Mouse (Mus musculus) liver, embryonic 14.5 days (tissue): ENCODE results near the gene Ccdc83. TPM values are rescaled to one million over a fixed set of nuclear protein-coding genes. Genes with fewer than 3 reads are reported as not detected.

ENCODE experiments used
- ATAC-seq: fragments of 200-750 bp; cut with Nextera tagmentation; 2 replicates; pipeline ENCODE4 v1.8.0; 2017; ENCODE audit warnings: moderate number of reproducible peaks, mild to moderate bottlenecking, moderate library complexity; ENCODE audit not compliant: insufficient read depth
- DNase-seq, 3 experiments: peaks; one replicate each; pipeline ENCODE4 v3.0.0-alpha.2; 2012 to 2013; ENCODE audit warnings: low read depth in 3 of 3, low spot score in 3 of 3
- H3K27ac ChIP-seq: fragments of 300-500 bp; sonication (generic); 2 replicates; pipeline ENCODE4 v1.5.1; 2014; ENCODE audit warnings: moderate library complexity, mild to moderate bottlenecking, control low read depth, inconsistent platforms
- H3K27me3 ChIP-seq: fragments of 300-500 bp; sonication (generic); 2 replicates; pipeline ENCODE4 v1.6.1; 2014; ENCODE audit warnings: mild to moderate bottlenecking, low read length, moderate library complexity; ENCODE audit not compliant: control insufficient read depth, insufficient read depth
- H3K36me3 ChIP-seq: fragments of 300-500 bp; sonication (generic); replicated peaks from 2 replicates; pipeline ENCODE4 v1.6.1; 2014; ENCODE audit warnings: low read depth; ENCODE audit not compliant: control insufficient read depth, insufficient read depth
- H3K4me1 ChIP-seq, 2 experiments: fragments of 200-500 bp in 1 of 2; fragments of 300-500 bp in 1 of 2; sonication (generic) in 1 of 2; replicated peaks; 2 replicates each; pipeline ENCODE4 v1.6.1; 2012 to 2014; ENCODE audit warnings: antibody characterized with exemption in 1 of 2, inconsistent platforms in 1 of 2, low read length in 1 of 2; ENCODE audit not compliant: control insufficient read depth in 2 of 2, insufficient read depth in 2 of 2
- H3K4me2 ChIP-seq: fragments of 300-500 bp; sonication (generic); 2 replicates; pipeline ENCODE4 v1.6.1; 2014; ENCODE audit warnings: low read depth, mild to moderate bottlenecking, control low read depth, moderate library complexity
- H3K4me3 ChIP-seq, 2 experiments: fragments of 200-500 bp in 1 of 2; fragments of 300-500 bp in 1 of 2; sonication (generic) in 1 of 2; 2 replicates each; pipeline ENCODE4 v1.5.1; 2012 to 2014; ENCODE audit warnings: low read depth in 2 of 2, low read length in 2 of 2, mild to moderate bottlenecking in 2 of 2, control low read depth in 1 of 2, inconsistent platforms in 1 of 2, moderate library complexity in 1 of 2; ENCODE audit not compliant: insufficient read depth in 1 of 2
- H3K9ac ChIP-seq: fragments of 300-500 bp; sonication (generic); replicated peaks from 2 replicates; pipeline ENCODE4 v1.6.1; 2014; ENCODE audit warnings: mild to moderate bottlenecking, control low read depth, moderate library complexity
- H3K9me3 ChIP-seq: fragments of 300-500 bp; sonication (generic); 2 replicates; pipeline ENCODE4 v1.6.1; 2016; ENCODE audit warnings: low read length, mixed read lengths; ENCODE audit not compliant: control insufficient read depth
- CTCF ChIP-seq: IDR thresholded peaks from 2 replicates; pipeline ENCODE4 v1.5.1; 2016; ENCODE audit warnings: antibody characterized with exemption, low read depth, control low read depth
- EP300 ChIP-seq: IDR thresholded peaks from 2 replicates; pipeline ENCODE4 v1.6.1; 2016; ENCODE audit warnings: antibody characterized with exemption, low read depth
- WGBS: fragments of 180-500 bp; shearing (Covaris S2); extraction: QIAGEN DNeasy Blood & Tissue Kit; methylation state at CpG from one replicate; pipeline ENCODE4 v1.1.7; 2014; ENCODE audit not compliant: insufficient replicate concordance; 5-methylcytosine and 5-hydroxymethylcytosine counted together
- polyA plus RNA-seq, 2 experiments: library from polyadenylated mRNA; depleted of rRNA in 1 of 2; stranded (reverse) in 1 of 2; unstranded in 1 of 2; fragments of >200 nt; fragmentation: Nextera tagmentation in 1 of 2; extraction: Ambion mirVana in 1 of 2; gene quantifications; 2 replicates each; pipeline versions ENCODE4 v1.2.1 to v1.2.3; 2012 to 2014

The Ccdc83 gene
- polyA plus RNA-seq, 2 experiments: not detected

GRCm38 (mm10) chr7:90259899-90260298 lies 5.7 kb downstream of the Ccdc83 start:
- no peak overlapping the region for H3K9ac ChIP-seq
- TF ChIP-seq EP300: 0 out of 2 replicates have a peak, but pooled peaks have one; percentile 21
- no peak for TF ChIP-seq CTCF
- 0 out of 4 replicates have a peak, but pooled peaks cover 0 to 2% of the 10 kb centered on the region in 2 experiments for H3K4me1 ChIP-seq
- H3K4me3 ChIP-seq: no peak overlapping the region
- no peaks in the 10 kb centered on the region for H3K27me3 ChIP-seq
- WGBS: 19% methylated on average over 2 of the region's 2 CpGs
- DNase-seq (no peak), ATAC-seq (peak; percentile 53; the same call in 1 of the 2 replicates)
- H3K9me3 ChIP-seq: no peaks in the 10 kb centered on the region
- no peak overlapping the region for H3K27ac ChIP-seq
- H3K4me2 ChIP-seq: no peak overlapping the region
- no peaks in the 10 kb centered on the region for H3K36me3 ChIP-seq

DNA sequence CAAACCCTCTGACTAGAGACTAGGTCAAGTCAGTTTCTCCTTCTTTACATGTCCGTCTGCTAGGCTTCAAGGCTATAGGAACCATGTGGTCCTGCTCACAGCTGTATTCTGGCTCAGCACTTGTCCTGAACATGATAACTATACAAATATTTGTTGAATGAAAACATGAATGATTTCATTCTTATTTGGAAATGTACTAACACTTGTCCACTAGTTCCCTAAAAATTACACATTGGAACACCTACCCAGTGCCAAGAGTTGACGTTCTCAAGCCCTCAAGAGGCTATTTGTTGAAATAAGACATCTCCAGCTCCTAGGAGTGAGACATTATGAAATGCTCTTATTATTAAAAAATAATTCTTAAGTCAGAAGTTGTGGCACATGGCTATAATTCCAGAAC lies 6.9 kb downstream of the Ccdc83 start:
- TF ChIP-seq CTCF (no peak), EP300 (no peak)
- WGBS: 79% methylated on average over 2 of the region's 2 CpGs

DNA sequence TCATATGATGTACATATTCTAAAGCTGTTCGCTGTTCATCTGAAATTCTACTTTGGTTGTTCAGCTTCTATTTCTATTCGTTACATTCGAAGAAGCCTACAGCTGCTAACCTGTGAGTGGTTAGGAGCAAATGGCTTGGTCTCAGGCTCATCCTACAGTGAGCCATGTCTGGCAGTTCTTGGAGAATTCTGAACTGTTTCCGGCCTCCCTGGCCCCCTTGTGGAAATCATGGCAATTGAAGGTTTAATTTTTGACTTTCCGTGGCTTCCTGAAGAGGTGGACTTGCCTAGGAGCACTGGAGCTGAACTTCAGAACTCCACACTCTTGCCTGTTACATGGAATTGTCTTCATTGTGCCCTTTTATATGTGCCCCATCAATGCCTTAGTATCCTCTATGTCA lies 12.6 kb downstream of the Ccdc83 start:
- H3K9me3 ChIP-seq: no peaks in the 10 kb centered on the region
- WGBS: 57% methylated on average over 5 of the region's 5 CpGs
- H3K4me3 ChIP-seq: no peak overlapping the region
- no peak overlapping the region for H3K4me2 ChIP-seq
- ATAC-seq (no peak), DNase-seq (no peak)
- H3K27me3 ChIP-seq: no peaks in the 10 kb centered on the region
- TF ChIP-seq EP300: no peak
- TF ChIP-seq CTCF: peak; percentile 38
- H3K9ac ChIP-seq: no peak overlapping the region
- peaks cover 0 to 9% of the 10 kb centered on the region in 2 experiments; a peak in 2 of 4 replicates for H3K4me1 ChIP-seq
- no peaks in the 10 kb centered on the region for H3K36me3 ChIP-seq
- H3K27ac ChIP-seq: no peak overlapping the region

More for the DNA sequence above, 6.9 kb downstream of the Ccdc83 start:
- Histone ChIP-seq H3K4me1 (0 out of 4 replicates have a peak, but pooled peaks cover 0 to 5% of the 10 kb centered on the region in 2 experiments), H3K4me3 (no peak overlapping the region), H3K4me2 (no peak overlapping the region), H3K27me3 (no peaks in the 10 kb centered on the region), H3K9ac (no peak overlapping the region), H3K9me3 (no peaks in the 10 kb centered on the region), H3K27ac (no peak overlapping the region), H3K36me3 (no peaks in the 10 kb centered on the region)
- DNase-seq (no peak), ATAC-seq (no peak)

- Histone ChIP-seq H3K9ac (no peak overlapping the region), H3K9me3 (no peaks in the 10 kb centered on the region), H3K4me3 (no peak overlapping the region), H3K4me1 (peaks cover 0 to 7% of the 10 kb centered on the region in 2 experiments; a peak in 2 of 4 replicates), H3K36me3 (no peaks in the 10 kb centered on the region), H3K27me3 (no peaks in the 10 kb centered on the region), H3K27ac (no peak overlapping the region), H3K4me2 (no peak overlapping the region)
- ATAC-seq: peak; percentile 58; the same call in 1 of the 2 replicates
- TF ChIP-seq CTCF: no peak
- TF ChIP-seq EP300: peak; percentile 45
- DNase-seq: peak in 1 of 3 experiments; percentile 15
- WGBS: 17% methylated on average over 5 of the region's 5 CpGs
Measured at GRCm38 (mm10) chr7:90243643-90244042, 21.9 kb downstream of the Ccdc83 start.

- peaks cover 0 to 7% of the 10 kb centered on the region in 2 experiments; a peak in 2 of 4 replicates for H3K4me1 ChIP-seq
- DNase-seq: no peak
- 32% methylated on average over 6 of the region's 6 CpGs for WGBS
- ATAC-seq: no peak
- H3K36me3 ChIP-seq: no peaks in the 10 kb centered on the region
- TF ChIP-seq CTCF: no peak
- no peak for TF ChIP-seq EP300
- H3K9me3 ChIP-seq: no peaks in the 10 kb centered on the region
- no peak overlapping the region for H3K4me3 ChIP-seq
- H3K4me2 ChIP-seq: no peak overlapping the region
- no peak overlapping the region for H3K9ac ChIP-seq
- no peaks in the 10 kb centered on the region for H3K27me3 ChIP-seq
- no peak overlapping the region for H3K27ac ChIP-seq
Measured at GRCm38 (mm10) chr7:90243151-90243550, 22.4 kb downstream of the Ccdc83 start.
